20 mouse cellular contexts compared by ENCODE assay signal in genomic region chr5:73364107-73364864, GRCm38 (mm10). TPM values are rescaled to one million over a fixed set of nuclear protein-coding genes. Genes with fewer than 3 reads are reported as not detected.
DNase-seq lines count a peak whose midpoint lies in the region; ATAC-seq and TF ChIP-seq lines count a peak whose summit lies in the region.
"Had no signal": no experiment of that assay in that cellular context is flagged by ENCODE, and none has a peak within 500 bp of the region (broad histone marks: within the 10 kb centered on the region; RNA-seq: fewer than 3 reads in every experiment).

No protein-coding gene starts in this region.

- no peak for TF ChIP-seq EP300 in stomach, postnatal 0 days (optimal IDR thresholded peaks at IDR 0.05)

- H3K9ac ChIP-seq in heart, embryonic 16.5 days (ENCODE audit: low read length) = no peak overlapping the region
- H3K9ac ChIP-seq in liver, embryonic 13.5 days = peak overlapping the region; percentile 57
- H3K9ac ChIP-seq in stomach, postnatal 0 days (ENCODE audit: low read length) = no peak overlapping the region
- no peak overlapping the region for H3K9ac ChIP-seq in midbrain, embryonic 11.5 days (ENCODE audit: low read length)
- H3K9ac ChIP-seq: hindbrain, embryonic 12.5 days; lung, embryonic 14.5 days had no signal

- no peak for DNase-seq in heart, postnatal 25 days (ENCODE audit: low spot score)
- peak; percentile 82 for DNase-seq in c-Kit-positive CD71-positive TER-119-positive erythroid progenitor cells, embryonic 14.5 days (ENCODE audit: low spot score)
- DNase-seq in liver, embryonic 13.5 days = peak; percentile 38
- DNase-seq in stomach, postnatal 0 days (ENCODE audit: low spot score) = peak; percentile 63
- DNase-seq in midbrain, embryonic 11.5 days (ENCODE audit: low spot score, missing footprints) = no peak
- DNase-seq: adrenal gland, postnatal 10 days; B cell, adult 2 months; cerebellum, postnatal 10 days; kidney, adult 11 months; kidney, postnatal 25 days; lung, embryonic 14.5 days; right cerebral cortex, postnatal 4 days had no signal

- ATAC-seq in heart, embryonic 16.5 days (replicated peaks; ENCODE audit: extremely low read depth, insufficient read depth, low FRiP score) = 0 out of 2 replicates have a peak, but pooled peaks have one; percentile 23
- ATAC-seq in liver, embryonic 13.5 days (ENCODE audit: low read depth) = peak; percentile 95
- peak; percentile 80 for ATAC-seq in stomach, postnatal 0 days (ENCODE audit: low FRiP score, low TSS enrichment)
- ATAC-seq in midbrain, embryonic 11.5 days (ENCODE audit: low FRiP score) = no peak
- ATAC-seq in activated CD4-positive, CD25-positive, alpha-beta regulatory T cell, adult 4 months = no peak
- ATAC-seq: forebrain, embryonic 16.5 days had no signal

- H3K4me1 ChIP-seq in heart, embryonic 16.5 days (ENCODE audit: control insufficient read depth, insufficient read depth, low read length) = peaks cover 9% of the 10 kb centered on the region
- H3K4me1 ChIP-seq in liver, embryonic 13.5 days (replicated peaks) = peaks cover 45% of the 10 kb centered on the region
- no peaks in the 10 kb centered on the region for H3K4me1 ChIP-seq in stomach, postnatal 0 days (replicated peaks; ENCODE audit: control insufficient read depth, insufficient read depth)
- no peaks in the 10 kb centered on the region for H3K4me1 ChIP-seq in midbrain, embryonic 11.5 days (ENCODE audit: control insufficient read depth, insufficient read depth, low read length)
- H3K4me1 ChIP-seq: hindbrain, embryonic 12.5 days had no signal

- no peak overlapping the region for H3K4me3 ChIP-seq in heart, embryonic 16.5 days (ENCODE audit: low read length)
- H3K4me3 ChIP-seq in liver, embryonic 13.5 days (replicated peaks) = 0 out of 2 replicates have a peak overlapping the region, but pooled peaks have one; percentile 20
- no peak overlapping the region for H3K4me3 ChIP-seq in stomach, postnatal 0 days (ENCODE audit: low read depth, low read length)
- H3K4me3 ChIP-seq in midbrain, embryonic 11.5 days (ENCODE audit: low read depth, low read length) = no peak overlapping the region
- H3K4me3 ChIP-seq: hindbrain, embryonic 12.5 days; limb, embryonic 10.5 days had no signal

- H3K4me2 ChIP-seq in heart, embryonic 16.5 days (ENCODE audit: low read depth, low read length) = no peak overlapping the region
- peak overlapping the region; percentile 60 for H3K4me2 ChIP-seq in liver, embryonic 13.5 days
- H3K4me2 ChIP-seq in stomach, postnatal 0 days (replicated peaks; ENCODE audit: low read depth) = no peak overlapping the region
- H3K4me2 ChIP-seq in midbrain, embryonic 11.5 days = no peak overlapping the region
- H3K4me2 ChIP-seq: hindbrain, embryonic 12.5 days; lung, embryonic 14.5 days had no signal

- no peak for TF ChIP-seq CTCF in stomach, postnatal 0 days (IDR thresholded peaks at IDR 0.05; ENCODE audit: low read depth)

- intact Hi-C loops in heart, postnatal 25 days (cut with DNase I) = no loop called here

- no peaks in the 10 kb centered on the region for H3K9me3 ChIP-seq in heart, embryonic 16.5 days (replicated peaks; ENCODE audit: control insufficient read depth, low read length)
- H3K9me3 ChIP-seq in liver, embryonic 13.5 days (replicated peaks) = no peaks in the 10 kb centered on the region
- H3K9me3 ChIP-seq in stomach, postnatal 0 days (ENCODE audit: control insufficient read depth, low read length) = no peaks in the 10 kb centered on the region
- no peaks in the 10 kb centered on the region for H3K9me3 ChIP-seq in midbrain, embryonic 11.5 days (ENCODE audit: control insufficient read depth, low read length)
- H3K9me3 ChIP-seq: hindbrain, embryonic 12.5 days; limb, embryonic 10.5 days had no signal

- 73% methylated on average over 2 of the region's 2 CpGs for WGBS in heart, embryonic 16.5 days
- WGBS in liver, embryonic 13.5 days (ENCODE audit: insufficient replicate concordance) = 73% methylated on average over 2 of the region's 2 CpGs
- WGBS in stomach, postnatal 0 days = 74% methylated on average over 2 of the region's 2 CpGs
- WGBS in midbrain, embryonic 11.5 days = 86% methylated on average over 2 of the region's 2 CpGs

- no peaks in the 10 kb centered on the region for H3K36me3 ChIP-seq in heart, embryonic 16.5 days (ENCODE audit: control insufficient read depth, insufficient read depth)
- no peaks in the 10 kb centered on the region for H3K36me3 ChIP-seq in liver, embryonic 13.5 days
- no peaks in the 10 kb centered on the region for H3K36me3 ChIP-seq in stomach, postnatal 0 days (ENCODE audit: control insufficient read depth, insufficient read depth, low read length)
- H3K36me3 ChIP-seq in midbrain, embryonic 11.5 days (ENCODE audit: control insufficient read depth, insufficient read depth, low read length) = no peaks in the 10 kb centered on the region
- H3K36me3 ChIP-seq: hindbrain, embryonic 12.5 days; limb, embryonic 10.5 days had no signal

- no peaks in the 10 kb centered on the region; the same call in 1 of the 2 replicates for H3K27me3 ChIP-seq in heart, embryonic 16.5 days (ENCODE audit: control insufficient read depth, insufficient read depth, low read length)
- peaks cover 32% of the 10 kb centered on the region for H3K27me3 ChIP-seq in liver, embryonic 13.5 days
- H3K27me3 ChIP-seq in stomach, postnatal 0 days (ENCODE audit: control insufficient read depth, insufficient read depth, low read length) = no peaks in the 10 kb centered on the region
- no peaks in the 10 kb centered on the region for H3K27me3 ChIP-seq in midbrain, embryonic 11.5 days (ENCODE audit: control insufficient read depth, insufficient read depth, low read length)
- H3K27me3 ChIP-seq: hindbrain, embryonic 12.5 days had no signal

- H3K27ac ChIP-seq in heart, embryonic 16.5 days (ENCODE audit: low read length) = no peak overlapping the region
- H3K27ac ChIP-seq in liver, embryonic 13.5 days = peak overlapping the region; percentile 83
- peak overlapping the region; percentile 63 for H3K27ac ChIP-seq in stomach, postnatal 0 days (replicated peaks)
- H3K27ac ChIP-seq in midbrain, embryonic 11.5 days (ENCODE audit: low read depth, low read length) = no peak overlapping the region
- H3K27ac ChIP-seq: hindbrain, embryonic 12.5 days; limb, embryonic 10.5 days had no signal

RNA-seq across cellular contexts. Expression of gene Ociad2, which starts 23.5 kb away (rescaled TPM):
- polyA plus RNA-seq in heart, embryonic 16.5 days (2015; fragmentation: Nextera tagmentation; extraction: Ambion mirVana) = 18.6 and 19.0 TPM in 2 replicates
- total RNA-seq in heart, postnatal 25 days (2021) = 1 to 10 TPM; 8.8 to 9.5 TPM
- polyA plus RNA-seq in liver, embryonic 13.5 days (2015; fragmentation: Nextera tagmentation; extraction: Ambion mirVana) = 5.3 and 6.0 TPM in 2 replicates
- polyA plus RNA-seq in stomach, postnatal 0 days (2015; fragmentation: Nextera tagmentation; extraction: Ambion mirVana) = 162 and 173 TPM in 2 replicates
- 13.5 and 15.5 TPM in 2 replicates for polyA plus RNA-seq in midbrain, embryonic 11.5 days (2014; fragmentation: Nextera tagmentation; extraction: Ambion mirVana)
- 1 to 10 TPM in 1 of 2 experiments, under 1 TPM in 1; 0.73 to 1.2 TPM for polyA plus RNA-seq in activated CD4-positive, CD25-positive, alpha-beta regulatory T cell, adult 4 months (2017; shearing (Covaris generic))

RNA-seq across cellular contexts. Expression of gene Cwh43, which starts 41.6 kb away (rescaled TPM):
- polyA plus RNA-seq in heart, embryonic 16.5 days (2015; fragmentation: Nextera tagmentation; extraction: Ambion mirVana) = not detected in 2 replicates
- total RNA-seq in heart, postnatal 25 days (2021) = not detected
- polyA plus RNA-seq in liver, embryonic 13.5 days (2015; fragmentation: Nextera tagmentation; extraction: Ambion mirVana) = not detected in 2 replicates
- polyA plus RNA-seq in stomach, postnatal 0 days (2015; fragmentation: Nextera tagmentation; extraction: Ambion mirVana) = 8.6 and 10.9 TPM in 2 replicates
- polyA plus RNA-seq in midbrain, embryonic 11.5 days (2014; fragmentation: Nextera tagmentation; extraction: Ambion mirVana) = not detected in 2 replicates
- under 1 TPM in 1 of 2 experiments, not detected in 1; 0.15 TPM for polyA plus RNA-seq in activated CD4-positive, CD25-positive, alpha-beta regulatory T cell, adult 4 months (2017; shearing (Covaris generic))
- total RNA-seq: adrenal gland, postnatal 10 days; gastrocnemius, adult 8-10 months had no signal
- polyA plus RNA-seq: forebrain, embryonic 16.5 days; heart, embryonic 14.5 days; hindbrain, embryonic 12.5 days; limb, embryonic 10.5 days; lung, embryonic 14.5 days; neural tube, embryonic 11.5 days had no signal

Comparison
In these comparisons a context has a peak if more than half of its experiments do, and no peak if none do; other contexts are left out.
1. ATAC-seq: peak in heart, embryonic 16.5 days (single experiment), liver, embryonic 13.5 days (single experiment) and stomach, postnatal 0 days (single experiment); none in midbrain, embryonic 11.5 days (single experiment) and activated CD4-positive, CD25-positive, alpha-beta regulatory T cell, adult 4 months (single experiment).
2. H3K27ac ChIP-seq: peak in liver, embryonic 13.5 days (single experiment) and stomach, postnatal 0 days (single experiment); none in heart, embryonic 16.5 days (single experiment) and midbrain, embryonic 11.5 days (single experiment).
3. DNase-seq: peak in c-Kit-positive CD71-positive TER-119-positive erythroid progenitor cells, embryonic 14.5 days (single experiment), liver, embryonic 13.5 days (single experiment) and stomach, postnatal 0 days (single experiment); none in heart, postnatal 25 days (single experiment) and midbrain, embryonic 11.5 days (single experiment).